Mouse (Mus musculus): ENCODE measurements around the gene Chml.

DNA sequence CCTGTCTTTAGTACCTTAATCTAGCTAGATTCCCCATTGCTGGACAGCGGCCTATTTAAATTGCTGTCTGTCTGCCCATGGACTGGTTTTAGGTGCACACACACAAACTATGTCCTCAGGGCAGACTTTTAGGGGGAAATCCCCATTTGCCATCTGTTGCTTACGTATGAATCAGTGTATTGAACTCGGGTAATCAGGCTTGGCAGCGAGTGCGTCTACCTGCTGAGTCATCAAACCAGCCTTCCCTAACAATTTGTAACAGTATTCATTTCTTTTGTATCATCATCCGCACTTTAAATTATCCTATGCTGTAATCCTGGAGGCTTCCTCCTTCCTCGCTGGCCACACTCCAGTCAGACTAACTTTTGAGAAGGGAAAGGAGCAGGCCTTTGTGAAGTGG, 22.7 kb downstream of the Chml start:
- no peak for TF ChIP-seq GATA1 (IDR thresholded peaks at IDR 0.05; ENCODE audit: low read length)
- no peak for TF ChIP-seq TAL1 (IDR thresholded peaks at IDR 0.05; ENCODE audit: low read length)

Data from erythroblast, embryonic 14.5 days (primary cell).